Mouse (Mus musculus): ENCODE data around the gene Lrmda.

Lrmda gene

DNA sequence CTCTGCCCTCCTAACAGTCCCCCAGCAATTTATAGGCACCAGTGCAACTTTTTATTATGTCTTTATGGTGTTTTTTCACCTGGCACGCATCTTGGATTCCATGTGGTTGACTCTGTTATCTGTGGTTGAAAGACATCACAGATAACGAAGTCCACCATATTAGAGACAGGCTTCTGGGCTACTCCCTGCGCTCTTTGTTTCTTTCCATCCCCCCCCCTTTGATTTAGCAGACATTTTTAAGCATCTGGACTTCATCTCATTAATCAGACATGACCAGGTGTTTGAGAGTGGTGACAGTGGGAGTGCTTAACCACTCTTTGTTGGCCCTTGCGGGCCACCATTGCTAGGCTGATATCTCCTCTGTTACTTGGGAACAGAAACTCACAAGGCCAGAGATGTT lies 71.8 kb downstream of the Lrmda start:
- no peak for DNase-seq (ENCODE audit: low read depth, low spot score)

DNA sequence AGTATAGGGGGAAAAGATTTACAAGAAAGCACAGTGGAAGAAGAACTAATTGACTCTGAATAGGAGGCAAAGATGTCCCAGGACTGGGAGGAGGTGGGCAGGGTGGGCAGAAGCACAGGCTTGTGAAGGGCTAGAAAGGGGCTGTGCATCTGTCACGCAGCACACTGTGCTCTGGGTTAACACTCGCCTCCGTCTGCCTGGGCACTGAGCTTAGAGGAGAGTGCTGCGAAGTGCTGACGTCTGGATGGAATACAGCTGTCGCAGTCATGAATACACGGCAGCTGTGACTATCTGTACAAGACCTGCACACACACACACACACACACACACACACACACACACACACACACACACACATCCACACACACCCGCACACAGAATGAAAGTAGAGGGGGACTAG lies 73.6 kb downstream of the Lrmda start:
- no peak for DNase-seq (ENCODE audit: low read depth, low spot score)

DNA sequence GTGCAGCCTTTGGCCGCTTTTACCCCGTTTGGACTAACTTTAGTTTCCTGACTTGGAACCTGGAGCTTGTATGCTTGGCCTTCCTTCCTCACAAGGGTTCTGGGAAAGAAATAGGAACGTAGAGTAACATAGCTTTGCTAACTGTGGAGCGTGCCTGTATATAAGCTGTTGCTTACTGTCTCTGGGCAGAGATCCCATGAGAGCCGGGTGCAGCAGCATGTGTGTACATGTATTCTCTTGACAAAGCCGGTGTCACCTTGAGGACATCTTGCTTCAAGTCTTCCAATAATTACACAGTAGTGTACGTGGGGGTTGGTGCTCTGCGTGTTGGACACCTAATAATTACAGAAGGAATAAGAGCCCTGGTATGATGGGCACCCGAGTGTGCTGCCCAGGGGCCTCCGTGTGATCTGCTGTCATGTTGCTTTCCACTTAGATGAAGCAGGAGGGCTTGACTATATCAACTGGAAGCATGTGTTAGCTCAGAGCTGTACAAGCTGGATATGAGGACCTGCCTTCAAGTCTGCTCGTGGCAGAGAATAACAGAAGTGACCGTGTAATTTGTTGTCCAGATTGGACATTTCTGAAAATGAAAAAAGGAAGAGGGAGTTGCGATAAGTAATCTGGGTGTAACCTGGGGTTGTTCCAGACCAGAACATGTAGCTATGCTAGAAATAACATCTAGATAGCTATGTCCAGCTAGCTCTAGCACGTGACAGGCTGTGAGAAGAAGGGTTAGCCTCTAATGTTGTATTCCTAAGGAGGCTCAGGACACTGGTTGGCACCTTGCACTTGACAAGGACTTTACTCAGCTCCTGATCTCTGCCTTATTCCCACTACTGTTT lies 82.7 kb downstream of the Lrmda start:
- DNase-seq (ENCODE audit: low read depth, low spot score): no peak

DNA sequence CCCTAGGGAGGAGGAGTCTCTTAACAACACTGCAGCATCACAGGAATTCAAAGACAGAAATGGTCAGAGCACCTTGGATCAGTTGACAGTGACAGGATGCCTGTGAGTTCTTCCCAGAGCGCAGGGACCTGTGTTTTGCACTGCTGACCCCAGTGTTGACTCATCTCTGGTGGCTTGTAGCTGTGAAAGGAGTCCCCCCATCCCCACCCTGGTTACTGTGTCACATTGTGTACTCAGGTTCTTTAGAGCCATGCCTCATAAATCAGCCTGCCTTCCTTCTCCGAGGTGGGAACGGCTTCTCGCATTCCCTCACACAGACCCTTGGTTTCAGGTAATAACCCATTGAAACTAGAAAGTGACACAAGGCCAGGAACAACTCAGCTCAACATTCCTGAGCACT lies 86.3 kb downstream of the Lrmda start:
- DNase-seq (ENCODE audit: low read depth, low spot score): no peak

DNA sequence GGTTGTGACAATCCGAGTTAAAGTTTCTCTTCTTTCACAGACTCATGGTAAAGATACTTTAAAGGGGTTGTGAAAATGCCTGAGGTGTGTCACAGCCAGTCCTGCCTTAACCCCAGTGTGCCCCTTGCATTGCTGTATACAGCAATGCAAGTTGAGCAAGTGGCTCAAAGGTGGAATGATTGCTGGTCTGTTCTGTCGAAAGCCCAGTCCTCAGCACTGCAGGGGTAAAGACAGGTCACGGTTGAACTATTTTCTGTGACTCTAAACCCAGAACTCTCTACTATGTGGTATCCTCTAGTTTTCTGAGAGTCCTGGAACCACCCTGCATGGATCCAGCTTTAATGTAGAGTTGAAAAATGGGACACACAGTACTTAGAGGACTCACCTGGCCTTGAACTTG lies 87.3 kb downstream of the Lrmda start:
- no peak for DNase-seq (ENCODE audit: low read depth, low spot score)

DNA sequence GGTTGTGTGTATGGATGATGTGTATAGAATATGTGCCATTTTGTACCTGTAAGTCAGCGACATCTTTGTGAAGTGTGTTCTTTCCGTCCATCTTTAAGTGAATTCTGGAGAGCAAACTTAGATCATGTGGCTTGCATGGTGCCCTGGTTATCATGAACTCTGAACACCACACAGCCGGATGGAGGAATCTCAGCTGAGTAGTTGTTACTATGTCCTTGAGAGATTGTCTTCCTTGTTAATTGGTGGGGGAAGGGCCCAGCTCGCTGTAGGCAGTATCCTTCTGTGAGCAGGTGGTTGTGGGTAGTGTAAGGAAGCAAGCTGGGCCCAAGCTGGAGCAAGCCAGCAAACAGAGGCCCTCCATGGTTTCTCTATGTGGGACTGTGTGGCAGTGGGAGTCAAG lies 89.9 kb downstream of the Lrmda start:
- DNase-seq (ENCODE audit: low read depth, low spot score): no peak

DNA sequence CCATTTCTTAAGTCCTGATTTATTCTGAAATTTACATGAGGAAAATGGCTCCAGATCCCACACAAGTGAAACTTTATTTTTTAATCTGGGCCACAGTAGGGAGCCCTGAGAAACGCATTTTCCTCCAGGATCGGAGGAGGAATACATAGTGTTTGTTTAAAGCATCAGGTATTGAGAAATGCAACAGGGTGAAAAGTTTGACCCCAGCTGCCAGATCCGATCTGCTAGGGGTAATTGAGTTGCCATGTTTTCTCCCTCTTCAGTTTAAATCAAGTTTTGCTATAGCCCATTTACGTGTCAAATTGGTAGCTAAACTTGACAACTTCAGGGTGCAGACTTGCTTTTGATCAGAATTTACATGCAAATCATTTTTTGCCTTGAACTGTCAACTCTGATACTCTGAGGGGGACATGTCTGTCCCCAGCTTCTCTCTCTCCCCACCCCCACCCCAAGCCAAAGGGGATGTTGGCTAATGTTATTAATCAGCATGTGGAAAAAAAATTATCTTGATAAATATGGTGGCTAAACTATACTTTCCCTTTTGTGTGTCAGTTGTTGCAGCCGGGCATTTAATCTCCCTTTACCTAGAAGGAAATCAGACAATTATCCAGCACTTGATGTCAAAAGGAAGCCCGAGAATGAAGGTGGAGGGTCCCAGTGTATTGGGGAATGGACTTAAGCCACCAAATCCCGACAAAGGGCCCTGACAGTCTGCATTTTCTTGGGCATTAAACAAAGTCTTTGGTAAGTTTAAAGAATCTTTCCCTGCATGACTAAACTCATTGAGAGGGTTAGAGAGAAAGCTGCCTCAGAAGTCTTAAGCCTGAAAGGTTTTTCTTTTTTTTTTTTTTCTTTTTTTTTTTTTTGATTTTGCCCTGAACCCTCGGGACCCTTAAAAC lies 94.2 kb downstream of the Lrmda start:
- no peak for DNase-seq (ENCODE audit: low read depth, low spot score)

DNA sequence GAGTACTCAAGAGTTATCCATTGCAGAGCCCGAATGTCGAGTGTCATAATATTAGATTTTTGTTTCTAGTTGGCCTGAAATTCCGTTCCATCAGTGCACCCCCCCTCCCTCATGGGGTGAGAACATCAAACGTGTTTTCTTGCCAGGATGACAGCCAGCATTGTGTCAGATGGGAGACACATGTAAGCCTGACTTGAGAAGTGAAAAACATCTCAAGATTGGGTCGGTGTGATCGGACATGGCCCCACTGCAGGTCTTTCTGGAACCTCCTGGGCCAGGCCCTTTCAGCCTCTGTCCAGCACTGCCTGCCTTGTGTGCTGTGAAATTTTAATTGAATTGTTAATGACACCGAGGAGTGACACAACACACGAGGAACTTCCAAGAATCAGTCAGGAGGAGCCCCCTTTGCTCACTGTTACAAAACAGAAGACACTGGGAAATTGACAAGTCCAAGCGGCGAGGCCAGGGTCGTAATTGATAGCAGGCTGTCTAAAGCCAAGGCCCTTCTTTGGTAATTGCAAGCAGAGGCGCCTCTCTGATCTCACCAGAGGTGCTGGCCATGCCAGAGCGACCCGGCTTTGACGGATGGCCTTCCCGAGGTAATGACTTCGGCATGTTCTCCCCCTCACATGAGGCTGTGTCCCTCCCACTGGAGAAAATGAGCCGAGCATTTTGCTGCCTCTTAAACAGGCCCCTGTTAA lies 95.3 kb downstream of the Lrmda start:
- DNase-seq (ENCODE audit: low read depth, low spot score): no peak

DNA sequence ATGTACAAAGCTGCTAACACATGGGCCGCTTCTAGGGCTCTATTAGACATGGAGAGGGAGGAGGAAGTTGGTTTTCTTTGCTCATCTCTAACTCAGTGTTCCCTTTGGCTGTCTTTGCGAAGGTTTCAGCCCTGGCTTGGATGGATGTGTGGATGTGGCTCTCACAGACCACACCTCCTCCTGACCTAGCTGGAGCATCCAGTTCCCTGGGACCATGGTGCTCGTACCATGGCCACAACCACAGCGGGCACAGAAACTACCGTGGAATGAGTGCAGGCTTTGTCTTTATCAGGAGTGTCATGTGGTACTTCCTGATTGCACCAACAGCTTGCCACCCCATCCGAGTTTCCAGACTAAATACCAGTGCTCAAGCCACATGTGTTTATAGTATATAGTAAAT lies 98.6 kb downstream of the Lrmda start:
- no peak for DNase-seq (ENCODE audit: low read depth, low spot score)

DNA sequence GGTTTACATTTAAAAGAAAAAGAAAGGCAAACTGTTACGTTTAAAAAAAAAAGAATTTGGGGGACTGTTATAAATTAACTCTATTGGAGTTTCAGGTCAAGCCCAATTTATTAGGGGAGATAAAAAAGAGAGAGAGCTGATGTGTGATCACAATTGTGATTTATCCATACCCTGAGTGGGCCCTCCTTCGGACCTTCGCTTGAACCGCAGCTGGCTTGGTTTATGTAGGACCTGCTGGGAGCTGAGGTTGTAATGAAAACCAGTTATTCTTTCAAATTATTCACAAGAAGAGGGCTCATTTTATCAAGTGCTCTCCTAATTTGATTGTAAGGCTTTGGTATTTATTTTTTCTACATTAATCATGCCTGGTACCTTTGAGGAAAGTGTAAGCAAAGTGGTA lies 99.0 kb downstream of the Lrmda start:
- DNase-seq (ENCODE audit: low read depth, low spot score): no peak

DNA sequence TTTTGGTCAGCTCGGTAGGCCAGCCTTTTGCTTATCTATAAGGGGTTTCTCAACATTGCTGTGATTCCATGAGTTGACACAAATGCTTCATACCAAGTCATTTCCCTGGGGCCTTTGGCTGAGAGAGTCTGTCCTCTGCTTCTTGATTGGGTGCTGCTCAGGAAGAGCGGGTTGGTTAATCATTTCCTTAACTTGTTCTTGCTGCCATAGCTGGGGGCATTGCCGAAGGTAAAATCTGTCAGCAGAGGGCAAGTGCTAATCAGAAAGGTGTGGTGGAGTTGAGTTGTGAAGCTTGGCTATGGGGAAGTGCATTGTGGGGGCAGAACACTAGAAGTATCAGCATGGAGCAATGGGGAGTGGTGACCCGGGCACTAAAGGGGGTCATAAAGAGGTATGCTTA lies 106.8 kb downstream of the Lrmda start:
- no peak for DNase-seq (ENCODE audit: low read depth, low spot score)

DNA sequence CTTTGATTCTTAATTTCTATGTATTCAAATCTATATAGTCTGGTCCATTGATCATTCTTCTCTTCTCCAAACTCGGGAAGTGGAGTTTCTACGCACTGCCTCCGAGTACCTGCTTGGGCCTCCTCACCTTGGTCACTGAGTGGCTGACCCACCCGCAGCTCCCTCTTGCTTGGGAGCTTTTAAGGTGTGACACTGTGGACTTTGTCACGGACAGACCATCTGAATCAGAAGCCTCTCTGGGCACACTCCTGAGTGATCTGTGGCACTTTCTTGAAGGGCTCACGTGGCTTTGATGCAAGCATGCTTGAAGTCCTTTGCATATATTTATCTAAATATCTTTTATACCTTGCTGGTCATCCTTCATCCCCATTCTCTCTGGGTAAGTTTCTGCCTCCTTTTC lies 107.3 kb downstream of the Lrmda start:
- no peak for DNase-seq (ENCODE audit: low read depth, low spot score)

DNA sequence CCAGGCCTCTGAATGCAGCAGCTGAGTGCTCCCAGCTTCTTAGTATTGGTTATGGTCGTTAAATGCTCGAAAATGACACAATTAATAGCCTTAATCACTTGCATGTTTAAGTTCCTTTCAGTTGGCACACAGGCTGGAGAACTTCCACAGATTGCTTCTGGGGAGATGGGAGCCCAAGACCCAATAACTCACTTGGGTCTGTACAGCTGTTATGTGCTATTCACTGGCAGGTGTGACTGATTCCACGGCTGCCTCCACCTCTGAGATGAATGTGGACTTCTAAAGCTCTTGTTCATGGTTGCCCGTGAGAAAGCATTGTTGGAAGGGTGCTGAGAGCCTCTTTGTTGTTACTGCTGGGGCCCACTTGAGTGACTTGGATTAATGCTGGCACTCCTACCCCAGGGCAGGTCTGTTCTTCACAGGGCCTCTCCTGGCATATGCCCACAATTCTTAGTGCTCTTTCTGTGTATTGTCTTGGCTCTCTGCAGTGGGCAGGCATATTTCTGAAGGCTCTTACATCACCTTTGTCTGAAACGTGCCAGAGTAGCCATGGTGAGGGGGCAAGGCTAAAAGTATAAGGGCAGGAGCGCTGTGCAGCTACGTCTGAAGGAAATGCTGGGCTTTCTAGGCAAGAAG lies 111.6 kb downstream of the Lrmda start:
- no peak for DNase-seq (ENCODE audit: low read depth, low spot score)

DNA sequence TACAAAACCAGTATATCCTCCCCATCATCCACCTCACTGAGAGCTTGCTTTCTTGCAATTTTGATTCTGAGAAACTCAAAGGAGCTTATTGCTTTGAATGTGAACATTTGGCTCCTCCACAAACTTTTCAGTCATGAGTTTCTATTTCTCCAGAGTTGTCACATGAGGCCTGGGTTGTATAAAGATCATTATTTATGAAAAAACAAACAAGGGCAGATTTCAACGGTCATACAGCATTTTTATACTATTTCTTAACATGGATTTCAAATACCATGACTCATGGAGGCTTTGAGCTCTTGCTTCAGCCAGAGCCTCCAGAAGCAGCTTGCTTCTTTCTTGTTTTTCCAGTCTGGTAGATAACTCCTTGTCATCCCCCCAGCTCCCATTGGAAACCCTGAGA lies 119.8 kb downstream of the Lrmda start:
- DNase-seq (ENCODE audit: low read depth, low spot score): no peak

DNA sequence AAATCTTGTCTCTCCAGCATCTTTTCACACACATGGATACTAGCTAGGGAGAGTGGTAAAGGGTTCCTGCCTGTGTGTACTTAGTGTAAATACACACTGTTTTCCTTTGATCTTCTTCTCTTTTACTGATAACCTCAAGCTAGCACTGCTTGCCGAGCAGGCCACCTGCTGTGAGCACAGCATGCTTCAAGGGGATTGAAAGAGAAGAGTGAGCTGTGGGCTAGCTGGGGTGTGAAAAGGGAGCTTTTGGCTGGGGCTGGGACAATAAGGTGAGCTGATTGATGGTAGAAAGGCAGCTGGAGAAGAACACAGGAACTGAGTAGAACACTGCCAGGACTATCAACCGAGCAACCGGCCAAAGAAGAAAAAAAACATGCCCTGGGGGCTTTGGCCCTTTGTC lies 124.5 kb downstream of the Lrmda start:
- DNase-seq (ENCODE audit: low read depth, low spot score): peak; percentile 93

DNA sequence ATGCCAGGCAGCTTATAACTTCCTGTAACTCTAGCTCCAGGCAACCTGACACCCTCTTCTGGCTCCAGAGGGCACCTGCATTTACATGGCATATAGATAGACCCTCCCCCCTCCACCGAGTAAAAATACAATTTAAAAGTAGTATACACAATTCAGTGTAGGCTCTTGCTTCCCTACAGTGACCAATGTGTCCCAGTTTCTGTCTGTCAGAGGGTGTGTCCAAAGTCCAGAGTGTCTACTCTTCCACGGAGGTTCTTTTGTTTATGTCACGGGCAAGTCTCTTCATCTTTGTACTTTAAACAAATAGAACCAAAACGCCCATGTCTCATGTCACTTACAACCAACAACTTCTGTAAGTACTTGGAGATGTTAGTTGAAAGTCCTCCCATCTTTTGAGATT lies 126.4 kb downstream of the Lrmda start:
- DNase-seq (ENCODE audit: low read depth, low spot score): no peak

DNA sequence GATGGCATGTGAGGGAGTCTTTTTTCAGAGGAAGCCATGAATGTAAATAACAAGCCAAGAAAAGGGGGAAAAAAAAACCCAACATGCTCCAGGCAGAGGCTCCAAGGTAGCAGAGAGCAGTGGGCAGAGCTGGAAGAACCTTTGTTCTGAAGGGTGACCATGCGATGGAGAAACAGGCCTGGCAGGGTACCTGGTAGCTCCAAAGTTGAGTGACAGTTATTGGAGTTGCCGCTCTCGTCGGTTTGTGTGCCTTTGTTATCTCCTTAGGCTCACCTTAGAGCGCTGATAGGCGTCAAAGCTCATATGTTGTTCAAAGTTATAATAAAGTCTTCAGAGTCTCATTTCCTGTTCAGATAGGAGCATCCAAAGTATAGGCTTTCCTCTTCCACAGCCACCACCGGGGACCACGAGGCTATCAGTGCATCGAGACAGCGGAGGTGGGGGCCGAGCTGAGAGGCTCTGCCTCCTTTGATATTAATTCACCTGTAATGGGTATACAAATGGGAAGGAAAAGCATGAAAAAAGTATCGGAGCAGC lies 127.1 kb downstream of the Lrmda start:
- DNase-seq (ENCODE audit: low read depth, low spot score): no peak

DNA sequence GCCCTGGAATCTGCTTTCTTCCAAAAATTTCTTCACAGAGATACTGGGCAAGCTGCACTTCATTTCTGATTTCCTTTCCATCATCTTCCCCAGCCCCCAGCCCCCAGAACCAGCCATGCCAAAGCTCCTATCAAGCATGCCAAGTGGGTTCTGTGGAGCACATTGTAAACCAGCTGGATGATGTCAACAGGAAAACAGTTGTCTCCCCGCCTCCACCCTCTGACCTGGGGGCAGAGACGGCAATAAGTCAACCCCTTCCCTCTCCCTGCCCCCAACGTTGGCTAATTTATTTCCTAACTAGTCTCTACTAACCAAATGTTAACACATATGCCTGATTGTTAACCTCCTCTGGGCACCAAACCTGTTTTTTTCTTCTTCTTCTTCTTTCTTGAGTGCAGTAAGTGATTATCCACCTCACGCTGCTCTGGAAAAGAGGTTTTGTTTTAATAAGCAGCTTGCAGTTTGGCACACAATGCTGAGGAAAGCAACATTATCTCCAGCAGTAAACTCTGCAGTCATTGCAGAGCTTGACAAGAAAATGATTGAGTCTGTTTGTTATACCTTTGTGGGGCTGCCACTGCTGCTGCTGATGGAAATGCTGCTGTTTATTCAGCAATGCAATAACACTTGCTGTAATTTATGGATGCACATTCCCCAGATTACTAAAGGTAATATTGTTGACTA lies 128.0 kb downstream of the Lrmda start:
- DNase-seq (ENCODE audit: low read depth, low spot score): no peak

DNA sequence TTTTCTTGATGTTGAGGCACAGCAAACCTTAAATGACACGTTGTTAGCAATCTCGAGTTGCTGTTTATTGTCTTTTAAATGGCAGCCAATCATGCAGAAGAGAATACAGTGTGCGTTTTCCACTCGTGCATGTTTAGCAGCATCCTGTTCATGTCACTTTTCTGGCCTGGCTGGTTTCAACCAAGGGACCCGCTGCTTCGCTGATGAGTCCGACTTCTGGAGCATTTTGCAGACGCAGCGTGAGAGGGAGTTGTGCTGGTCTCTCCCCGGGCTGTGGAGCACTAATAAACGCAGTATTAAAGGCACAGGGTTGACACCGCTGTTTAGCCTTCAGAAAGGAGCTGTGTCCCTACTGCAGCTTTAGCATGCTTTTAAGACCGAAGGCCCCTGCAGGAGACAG lies 133.2 kb downstream of the Lrmda start:
- no peak for DNase-seq (ENCODE audit: low read depth, low spot score)

DNA sequence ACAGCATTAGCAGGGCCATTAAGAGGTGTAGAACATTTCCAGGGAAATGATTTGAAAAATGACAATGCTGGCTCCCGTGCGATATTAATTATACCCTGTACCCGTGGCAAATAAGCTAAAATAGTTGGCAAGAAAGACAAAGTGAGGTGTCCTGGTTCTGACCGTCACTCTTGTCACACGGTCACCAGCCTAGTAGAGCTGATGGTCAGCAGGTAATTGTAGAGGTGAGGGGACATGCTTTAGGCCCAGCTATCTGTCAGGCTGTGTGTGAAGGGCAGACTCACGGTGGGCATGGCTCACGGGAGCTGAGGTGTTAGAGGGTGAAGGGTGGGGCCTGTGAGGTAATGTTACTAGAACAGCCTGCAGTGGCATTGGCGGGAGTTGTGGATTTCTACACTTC lies 134.6 kb downstream of the Lrmda start:
- no peak for DNase-seq (ENCODE audit: low read depth, low spot score)

DNA sequence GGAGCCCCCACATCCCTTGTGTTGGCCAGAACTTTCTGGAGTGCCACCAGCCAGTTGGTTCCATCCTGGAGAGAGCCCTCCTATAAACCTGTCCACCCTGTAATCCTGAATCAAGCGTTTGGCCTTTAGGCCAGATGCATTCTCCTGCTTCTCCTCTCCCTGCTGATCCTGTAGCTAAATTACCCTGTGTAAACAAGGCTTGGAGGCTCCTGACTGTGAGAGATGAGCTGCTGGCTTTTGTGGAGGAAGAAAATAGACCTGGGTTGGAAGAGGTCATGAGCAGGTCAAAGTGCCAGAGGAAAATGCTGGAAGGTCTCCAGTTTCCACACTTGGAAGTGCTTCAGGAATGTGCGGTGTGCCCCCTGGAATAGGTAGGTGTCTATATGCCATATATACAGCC lies 135.5 kb downstream of the Lrmda start:
- DNase-seq (ENCODE audit: low read depth, low spot score): no peak
